Mouse (Mus musculus): ENCODE data around the gene Agbl4. TPM values are rescaled to one million over a fixed set of nuclear protein-coding genes. Genes with fewer than 3 reads are reported as not detected.

Agbl4 gene
- not detected for total RNA-seq (2018; cell fraction: chromatin; rRNA removed)
- total RNA-seq (2018; cell fraction: cytosol; rRNA removed) = not detected
- not detected for total RNA-seq (2018; cell fraction: nucleus; rRNA removed)
- not detected in 3 replicates for polyA plus RNA-seq (2018)

- H3K36me3 ChIP-seq (ENCODE audit: inconsistent target) = no peaks in the 10 kb centered on the region
- H3K79me2 ChIP-seq (ENCODE audit: inconsistent target) = no peaks in the 10 kb centered on the region
- H3K4me3 ChIP-seq (ENCODE audit: inconsistent target) = no peak within 1 kb of the TSS
- H3K27ac ChIP-seq = no peak within 1 kb of the TSS
- 3% methylated on average over 27 of the region's 27 CpGs for whole genome bisulfite sequencing (ENCODE audit: missing documents)
These were observed at the start of gene Agbl4 for GRCm38 (mm10) chr4:110397618-110398045. Gene Agbl4 (plus strand): TSS chr4:110397661.

- Histone ChIP-seq H3K27ac (no peak overlapping the region), H3K79me2 (ENCODE audit: inconsistent target) (no peaks in the 10 kb centered on the region), H3K4me3 (ENCODE audit: inconsistent target) (no peak overlapping the region), H3K36me3 (ENCODE audit: inconsistent target) (no peaks in the 10 kb centered on the region)
- 23% methylated on average over 6 of the region's 6 CpGs for WGBS (ENCODE audit: missing documents)
These were observed 46.6 kb upstream of the Agbl4 start for GRCm38 (mm10) chr4:110350856-110351177.

GRCm38 (mm10) chr4:110351178-110352000 is 46.1 kb upstream of the Agbl4 start, which contains the start of gene Elavl4:
Gene Elavl4 (minus strand): TSS chr4:110351909.
- 1% methylated on average over 75 of the region's 75 CpGs for WGBS (ENCODE audit: missing documents)
- Histone ChIP-seq H3K36me3 (ENCODE audit: inconsistent target) (no peaks in the 10 kb centered on the region), H3K4me3 (ENCODE audit: inconsistent target) (no peak within 1 kb of the TSS), H3K27ac (no peak within 1 kb of the TSS), H3K79me2 (ENCODE audit: inconsistent target) (no peaks in the 10 kb centered on the region)

- Histone ChIP-seq H3K79me2 (ENCODE audit: inconsistent target) (no peaks in the 10 kb centered on the region), H3K36me3 (ENCODE audit: inconsistent target) (no peaks in the 10 kb centered on the region), H3K27ac (no peak overlapping the region), H3K4me3 (ENCODE audit: inconsistent target) (no peak overlapping the region)
- 23% methylated on average over 5 of the region's 5 CpGs for WGBS (ENCODE audit: missing documents)
These were observed 45.5 kb upstream of the Agbl4 start for GRCm38 (mm10) chr4:110352001-110352369.

GRCm38 (mm10) chr4:110360568-110360967 is 36.9 kb upstream of the Agbl4 start:
- Histone ChIP-seq H3K4me3 (ENCODE audit: inconsistent target) (no peak overlapping the region), H3K79me2 (ENCODE audit: inconsistent target) (no peaks in the 10 kb centered on the region), H3K27ac (no peak overlapping the region), H3K36me3 (ENCODE audit: inconsistent target) (no peaks in the 10 kb centered on the region)
- 48% methylated on average over 2 of the region's 2 CpGs for WGBS (ENCODE audit: missing documents)

GRCm38 (mm10) chr4:110396221-110396620 is 1.2 kb upstream of the Agbl4 start:
- no peaks in the 10 kb centered on the region for H3K36me3 ChIP-seq (ENCODE audit: inconsistent target)
- H3K4me3 ChIP-seq (ENCODE audit: inconsistent target) = no peak overlapping the region
- H3K27ac ChIP-seq = no peak overlapping the region
- no peaks in the 10 kb centered on the region for H3K79me2 ChIP-seq (ENCODE audit: inconsistent target)
- WGBS (ENCODE audit: missing documents) = 79% methylated on average over 5 of the region's 5 CpGs

- H3K36me3 ChIP-seq (ENCODE audit: inconsistent target) = no peaks in the 10 kb centered on the region
- no peaks in the 10 kb centered on the region for H3K79me2 ChIP-seq (ENCODE audit: inconsistent target)
- H3K4me3 ChIP-seq (ENCODE audit: inconsistent target) = no peak overlapping the region
- no peak overlapping the region for H3K27ac ChIP-seq
- 69% methylated on average over 2 of the region's 2 CpGs for WGBS (ENCODE audit: missing documents)
These were observed 22.8 kb downstream of the Agbl4 start for GRCm38 (mm10) chr4:110420306-110420705.

GRCm38 (mm10) chr4:110427653-110428052 is 30.2 kb downstream of the Agbl4 start:
- Histone ChIP-seq H3K36me3 (ENCODE audit: inconsistent target) (no peaks in the 10 kb centered on the region), H3K4me3 (ENCODE audit: inconsistent target) (no peak overlapping the region), H3K27ac (no peak overlapping the region), H3K79me2 (ENCODE audit: inconsistent target) (no peaks in the 10 kb centered on the region)

GRCm38 (mm10) chr4:110494371-110494770 is 96.9 kb downstream of the Agbl4 start:
- Histone ChIP-seq H3K36me3 (ENCODE audit: inconsistent target) (no peaks in the 10 kb centered on the region), H3K27ac (no peak overlapping the region), H3K79me2 (ENCODE audit: inconsistent target) (no peaks in the 10 kb centered on the region), H3K4me3 (ENCODE audit: inconsistent target) (no peak overlapping the region)
- 46% methylated on average over 1 of the region's 1 CpGs for WGBS (ENCODE audit: missing documents)

- Histone ChIP-seq H3K27ac (no peak overlapping the region), H3K4me3 (ENCODE audit: inconsistent target) (no peak overlapping the region), H3K79me2 (ENCODE audit: inconsistent target) (no peaks in the 10 kb centered on the region), H3K36me3 (ENCODE audit: inconsistent target) (no peaks in the 10 kb centered on the region)
- 77% methylated on average over 3 of the region's 4 CpGs for WGBS (ENCODE audit: missing documents)
These were observed 132.3 kb downstream of the Agbl4 start for GRCm38 (mm10) chr4:110529804-110530203.

- H3K79me2 ChIP-seq (ENCODE audit: inconsistent target) = no peaks in the 10 kb centered on the region
- H3K27ac ChIP-seq = no peak overlapping the region
- no peak overlapping the region for H3K4me3 ChIP-seq (ENCODE audit: inconsistent target)
- no peaks in the 10 kb centered on the region for H3K36me3 ChIP-seq (ENCODE audit: inconsistent target)
- 65% methylated on average over 3 of the region's 3 CpGs for WGBS (ENCODE audit: missing documents)
These were observed 151.8 kb downstream of the Agbl4 start for GRCm38 (mm10) chr4:110549223-110549622.

- WGBS (ENCODE audit: missing documents) = 67% methylated on average over 4 of the region's 4 CpGs
- Histone ChIP-seq H3K4me3 (ENCODE audit: inconsistent target) (no peak overlapping the region), H3K27ac (no peak overlapping the region), H3K79me2 (ENCODE audit: inconsistent target) (no peaks in the 10 kb centered on the region), H3K36me3 (ENCODE audit: inconsistent target) (no peaks in the 10 kb centered on the region)
These were observed 200.3 kb downstream of the Agbl4 start for GRCm38 (mm10) chr4:110597726-110598283.

- H3K4me3 ChIP-seq (ENCODE audit: inconsistent target) = no peak overlapping the region
- no peaks in the 10 kb centered on the region for H3K79me2 ChIP-seq (ENCODE audit: inconsistent target)
- no peak overlapping the region for H3K27ac ChIP-seq
- 87% methylated on average over 3 of the region's 3 CpGs for WGBS (ENCODE audit: missing documents)
- no peaks in the 10 kb centered on the region for H3K36me3 ChIP-seq (ENCODE audit: inconsistent target)
These were observed 244.0 kb downstream of the Agbl4 start for GRCm38 (mm10) chr4:110641417-110641816.

- Histone ChIP-seq H3K36me3 (ENCODE audit: inconsistent target) (no peaks in the 10 kb centered on the region), H3K79me2 (ENCODE audit: inconsistent target) (no peaks in the 10 kb centered on the region), H3K4me3 (ENCODE audit: inconsistent target) (no peak overlapping the region), H3K27ac (no peak overlapping the region)
- WGBS (ENCODE audit: missing documents) = 90% methylated on average over 2 of the region's 2 CpGs
These were observed 265.5 kb downstream of the Agbl4 start for GRCm38 (mm10) chr4:110662940-110663339.

GRCm38 (mm10) chr4:110674121-110674520 is 276.7 kb downstream of the Agbl4 start:
- 80% methylated on average over 1 of the region's 1 CpGs for WGBS (ENCODE audit: missing documents)
- no peaks in the 10 kb centered on the region for H3K79me2 ChIP-seq (ENCODE audit: inconsistent target)
- H3K36me3 ChIP-seq (ENCODE audit: inconsistent target) = no peaks in the 10 kb centered on the region
- no peak overlapping the region for H3K27ac ChIP-seq
- no peak overlapping the region for H3K4me3 ChIP-seq (ENCODE audit: inconsistent target)

Data from macrophage (primary cell).